Mouse (Mus musculus): ENCODE measurements at regions not wholly inside any gene's neighbourhood (a gene's known extent, or its start where the extent isn't known, plus 50 kb on each side); places are given as distances from the start of the nearest gene placed in this dataset.

GRCm38 (mm10) chr9:111801381-111801780 lies 111.2 kb upstream of the Stac start:
- Histone ChIP-seq H3K27me3 (ENCODE audit: control insufficient read depth, insufficient read depth, low read length) (no peaks in the 10 kb centered on the region), H3K36me3 (ENCODE audit: control insufficient read depth, insufficient read depth, low read length) (no peaks in the 10 kb centered on the region), H3K4me2 (no peak overlapping the region), H3K4me3 (ENCODE audit: low read depth, low read length) (no peak overlapping the region), H3K4me1 (ENCODE audit: control insufficient read depth, insufficient read depth, low read length) (no peaks in the 10 kb centered on the region), H3K9ac (ENCODE audit: low read depth, low read length) (no peak overlapping the region), H3K27ac (ENCODE audit: low read depth, low read length) (no peak overlapping the region), H3K9me3 (replicated peaks; ENCODE audit: control insufficient read depth, low read length) (no peaks in the 10 kb centered on the region)
- 68% methylated on average over 5 of the region's 5 CpGs for WGBS (ENCODE audit: insufficient replicate concordance)
- no peak for ATAC-seq (replicated peaks; ENCODE audit: insufficient number of reproducible peaks, low FRiP score, low TSS enrichment)

- Histone ChIP-seq H3K4me1 (ENCODE audit: control insufficient read depth, insufficient read depth, low read length) (no peaks in the 10 kb centered on the region), H3K4me3 (ENCODE audit: low read depth, low read length) (no peak overlapping the region), H3K9ac (ENCODE audit: low read depth, low read length) (no peak overlapping the region), H3K9me3 (replicated peaks; ENCODE audit: control insufficient read depth, low read length) (no peaks in the 10 kb centered on the region), H3K4me2 (no peak overlapping the region), H3K36me3 (ENCODE audit: control insufficient read depth, insufficient read depth, low read length) (no peaks in the 10 kb centered on the region), H3K27me3 (ENCODE audit: control insufficient read depth, insufficient read depth, low read length) (no peaks in the 10 kb centered on the region), H3K27ac (ENCODE audit: low read depth, low read length) (no peak overlapping the region)
- ATAC-seq (replicated peaks; ENCODE audit: insufficient number of reproducible peaks, low FRiP score, low TSS enrichment), result no peak
- 79% methylated on average over 5 of the region's 5 CpGs for WGBS (ENCODE audit: insufficient replicate concordance)
Measured at GRCm38 (mm10) chr9:111800869-111801268, 110.7 kb upstream of the Stac start.

DNA sequence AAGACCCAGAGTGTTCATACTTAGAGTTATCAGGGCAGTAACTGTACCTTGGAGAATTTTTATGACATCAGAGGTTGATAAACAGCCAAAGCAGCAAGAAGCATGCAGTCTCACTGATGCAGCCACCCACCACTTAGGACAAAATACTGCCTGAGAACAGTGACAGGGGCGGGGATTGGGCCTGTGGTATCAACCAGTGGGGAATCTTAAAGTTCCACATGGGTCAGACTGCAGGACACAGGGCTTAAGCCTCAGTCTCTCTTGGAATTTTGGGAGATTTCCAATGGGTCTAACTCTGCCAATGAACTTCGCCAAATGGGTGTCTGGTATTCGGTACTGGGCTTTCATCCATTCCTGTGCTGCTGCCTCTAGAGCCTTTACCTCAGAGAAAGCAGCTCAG lies 88.8 kb upstream of the Stac start:
- Histone ChIP-seq H3K27ac (ENCODE audit: low read depth, low read length) (no peak overlapping the region), H3K27me3 (ENCODE audit: control insufficient read depth, insufficient read depth, low read length) (no peaks in the 10 kb centered on the region), H3K36me3 (ENCODE audit: control insufficient read depth, insufficient read depth, low read length) (no peaks in the 10 kb centered on the region), H3K9me3 (replicated peaks; ENCODE audit: control insufficient read depth, low read length) (no peaks in the 10 kb centered on the region), H3K9ac (ENCODE audit: low read depth, low read length) (no peak overlapping the region), H3K4me3 (ENCODE audit: low read depth, low read length) (no peak overlapping the region), H3K4me1 (ENCODE audit: control insufficient read depth, insufficient read depth, low read length) (no peaks in the 10 kb centered on the region), H3K4me2 (no peak overlapping the region)
- no peak for ATAC-seq (replicated peaks; ENCODE audit: insufficient number of reproducible peaks, low FRiP score, low TSS enrichment)
- 76% methylated on average over 3 of the region's 3 CpGs for WGBS (ENCODE audit: insufficient replicate concordance)

DNA sequence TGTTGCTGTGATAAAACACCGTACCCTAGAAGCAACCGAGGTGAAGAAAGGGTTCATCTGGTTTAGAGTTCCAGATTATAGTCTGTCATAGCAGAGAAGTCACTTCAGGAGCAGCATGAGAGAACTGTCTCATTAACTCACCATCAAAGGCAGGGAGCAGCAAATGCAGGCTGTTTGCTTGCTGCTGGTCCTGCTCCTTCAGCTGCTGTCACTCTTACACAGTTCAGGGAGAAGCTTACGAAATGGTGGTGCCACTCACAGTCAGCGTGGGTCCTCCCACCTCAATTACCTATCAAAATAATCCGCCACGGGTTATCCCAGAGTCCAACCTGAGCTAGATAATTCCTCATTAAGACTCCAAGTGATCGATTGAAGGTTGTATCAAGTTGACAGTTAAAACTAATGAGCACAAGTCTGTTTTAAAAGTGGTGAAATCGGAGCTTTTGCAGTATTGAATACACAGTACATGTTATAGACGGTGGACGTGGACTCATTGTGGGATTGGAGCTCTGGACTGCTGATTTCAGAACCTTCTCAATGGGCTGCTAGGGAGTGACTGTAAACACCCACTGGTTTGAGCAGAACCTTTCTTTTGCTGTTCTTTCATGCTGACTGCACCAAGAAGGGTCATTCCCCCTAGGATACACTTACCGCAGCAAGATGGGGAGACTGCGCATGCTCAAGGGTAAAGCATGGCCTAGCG lies 87.4 kb upstream of the Stac start:
- no peaks in the 10 kb centered on the region for H3K27me3 ChIP-seq (ENCODE audit: control insufficient read depth, insufficient read depth, low read length)

GRCm38 (mm10) chr9:111774229-111774628 lies 84.1 kb upstream of the Stac start:
- no peak overlapping the region for H3K9ac ChIP-seq (ENCODE audit: low read depth, low read length)
- H3K27ac ChIP-seq (ENCODE audit: low read depth, low read length), result no peak overlapping the region
- H3K4me3 ChIP-seq (ENCODE audit: low read depth, low read length), result no peak overlapping the region
- 87% methylated on average over 4 of the region's 4 CpGs for WGBS (ENCODE audit: insufficient replicate concordance)
- no peaks in the 10 kb centered on the region for H3K36me3 ChIP-seq (ENCODE audit: control insufficient read depth, insufficient read depth, low read length)
- no peak for ATAC-seq (replicated peaks; ENCODE audit: insufficient number of reproducible peaks, low FRiP score, low TSS enrichment)
- no peak overlapping the region for H3K4me2 ChIP-seq
- no peaks in the 10 kb centered on the region for H3K27me3 ChIP-seq (ENCODE audit: control insufficient read depth, insufficient read depth, low read length)
- H3K4me1 ChIP-seq (ENCODE audit: control insufficient read depth, insufficient read depth, low read length), result no peaks in the 10 kb centered on the region
- no peaks in the 10 kb centered on the region for H3K9me3 ChIP-seq (replicated peaks; ENCODE audit: control insufficient read depth, low read length)

More for the DNA sequence above, 87.4 kb upstream of the Stac start:
- WGBS (ENCODE audit: insufficient replicate concordance), result 74% methylated on average over 13 of the region's 13 CpGs
- ATAC-seq (replicated peaks; ENCODE audit: insufficient number of reproducible peaks, low FRiP score, low TSS enrichment), result no peak
- Histone ChIP-seq H3K4me2 (no peak overlapping the region), H3K9me3 (replicated peaks; ENCODE audit: control insufficient read depth, low read length) (no peaks in the 10 kb centered on the region), H3K9ac (ENCODE audit: low read depth, low read length) (no peak overlapping the region), H3K4me3 (ENCODE audit: low read depth, low read length) (no peak overlapping the region), H3K36me3 (ENCODE audit: control insufficient read depth, insufficient read depth, low read length) (no peaks in the 10 kb centered on the region), H3K4me1 (ENCODE audit: control insufficient read depth, insufficient read depth, low read length) (no peaks in the 10 kb centered on the region), H3K27ac (ENCODE audit: low read depth, low read length) (no peak overlapping the region)

- WGBS (ENCODE audit: insufficient replicate concordance), result 79% methylated on average over 11 of the region's 11 CpGs
- no peak overlapping the region for H3K4me2 ChIP-seq
- H3K9ac ChIP-seq (ENCODE audit: low read depth, low read length), result no peak overlapping the region
- no peak overlapping the region for H3K4me3 ChIP-seq (ENCODE audit: low read depth, low read length)
- H3K9me3 ChIP-seq (replicated peaks; ENCODE audit: control insufficient read depth, low read length), result no peaks in the 10 kb centered on the region
- no peaks in the 10 kb centered on the region for H3K4me1 ChIP-seq (ENCODE audit: control insufficient read depth, insufficient read depth, low read length)
- H3K27ac ChIP-seq (ENCODE audit: low read depth, low read length), result no peak overlapping the region
- H3K27me3 ChIP-seq (ENCODE audit: control insufficient read depth, insufficient read depth, low read length), result no peaks in the 10 kb centered on the region
- ATAC-seq (replicated peaks; ENCODE audit: insufficient number of reproducible peaks, low FRiP score, low TSS enrichment), result no peak
- H3K36me3 ChIP-seq (ENCODE audit: control insufficient read depth, insufficient read depth, low read length), result no peaks in the 10 kb centered on the region
Measured at GRCm38 (mm10) chr9:111762653-111763468, 72.7 kb upstream of the Stac start.

DNA sequence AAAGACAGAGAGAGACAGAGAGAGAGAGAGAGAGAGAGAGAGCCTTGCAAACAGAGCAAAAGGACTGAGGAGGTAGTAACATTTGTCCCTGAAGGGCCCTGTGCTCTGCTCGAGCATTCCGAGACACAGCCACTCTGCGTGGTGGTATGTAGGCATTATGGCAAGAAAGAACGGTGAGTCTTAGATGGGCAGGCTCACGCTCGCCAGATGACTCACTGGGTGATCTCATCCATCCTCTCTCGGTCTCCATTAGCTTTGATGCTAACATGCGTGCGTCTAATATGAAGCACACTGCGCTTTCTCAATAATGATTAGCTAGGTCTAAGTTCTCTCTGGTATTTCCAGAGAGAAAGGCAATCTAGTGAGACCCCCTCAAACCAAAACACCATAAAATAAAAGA lies 65.1 kb upstream of the Stac start:
- H3K27me3 ChIP-seq (ENCODE audit: control insufficient read depth, insufficient read depth, low read length), result no peaks in the 10 kb centered on the region
- no peak overlapping the region for H3K4me2 ChIP-seq
- H3K4me1 ChIP-seq (ENCODE audit: control insufficient read depth, insufficient read depth, low read length), result no peaks in the 10 kb centered on the region
- H3K9me3 ChIP-seq (replicated peaks; ENCODE audit: control insufficient read depth, low read length), result no peaks in the 10 kb centered on the region
- no peak overlapping the region for H3K4me3 ChIP-seq (ENCODE audit: low read depth, low read length)
- WGBS (ENCODE audit: insufficient replicate concordance), result 76% methylated on average over 10 of the region's 10 CpGs
- no peak for ATAC-seq (replicated peaks; ENCODE audit: insufficient number of reproducible peaks, low FRiP score, low TSS enrichment)
- no peak overlapping the region for H3K27ac ChIP-seq (ENCODE audit: low read depth, low read length)
- no peaks in the 10 kb centered on the region for H3K36me3 ChIP-seq (ENCODE audit: control insufficient read depth, insufficient read depth, low read length)
- no peak overlapping the region for H3K9ac ChIP-seq (ENCODE audit: low read depth, low read length)

GRCm38 (mm10) chr9:111746151-111746550 lies 56.0 kb upstream of the Stac start:
- H3K27me3 ChIP-seq (ENCODE audit: control insufficient read depth, insufficient read depth, low read length), result no peaks in the 10 kb centered on the region
- WGBS (ENCODE audit: insufficient replicate concordance), result 75% methylated on average over 6 of the region's 6 CpGs

More at GRCm38 (mm10) chr9:111746151-111746550, 56.0 kb upstream of the Stac start:
- no peak for ATAC-seq (replicated peaks; ENCODE audit: insufficient number of reproducible peaks, low FRiP score, low TSS enrichment)
- Histone ChIP-seq H3K9ac (ENCODE audit: low read depth, low read length) (no peak overlapping the region), H3K4me2 (no peak overlapping the region), H3K4me1 (ENCODE audit: control insufficient read depth, insufficient read depth, low read length) (no peaks in the 10 kb centered on the region), H3K9me3 (replicated peaks; ENCODE audit: control insufficient read depth, low read length) (no peaks in the 10 kb centered on the region), H3K36me3 (ENCODE audit: control insufficient read depth, insufficient read depth, low read length) (no peaks in the 10 kb centered on the region), H3K27ac (ENCODE audit: low read depth, low read length) (no peak overlapping the region), H3K4me3 (ENCODE audit: low read depth, low read length) (no peak overlapping the region)
